In genomic region chr13:111297614-111298013, GRCm38 (mm10) we compare ENCODE assay signal across 30 mouse cellular contexts. TPM values are rescaled to one million over a fixed set of nuclear protein-coding genes. Genes with fewer than 3 reads are reported as not detected.
DNase-seq lines count a peak whose midpoint lies in the region; ATAC-seq lines count a peak whose summit lies in the region.
"Had no signal": no experiment of that assay in that cellular context is flagged by ENCODE, and none has a peak within 500 bp of the region (broad histone marks: within the 10 kb centered on the region; RNA-seq: fewer than 3 reads in every experiment).

No protein-coding gene starts in this region.

- no peak overlapping the region for H3K4me2 ChIP-seq in midbrain, embryonic 11.5 days
- no peak overlapping the region for H3K4me2 ChIP-seq in midbrain, embryonic 15.5 days
- H3K4me2 ChIP-seq in forebrain, embryonic 14.5 days (ENCODE audit: low read length) = no peak overlapping the region
- H3K4me2 ChIP-seq: embryonic facial prominence, embryonic 13.5 days; embryonic facial prominence, embryonic 15.5 days; forebrain, embryonic 12.5 days; forebrain, embryonic 15.5 days had no signal

- H3K27ac ChIP-seq in midbrain, embryonic 11.5 days (ENCODE audit: low read depth, low read length) = no peak overlapping the region
- H3K27ac ChIP-seq in midbrain, embryonic 15.5 days = no peak overlapping the region
- no peak overlapping the region for H3K27ac ChIP-seq in forebrain, embryonic 14.5 days (ENCODE audit: low read depth, low read length)
- H3K27ac ChIP-seq: embryonic facial prominence, embryonic 13.5 days; embryonic facial prominence, embryonic 15.5 days; forebrain, embryonic 10.5 days; forebrain, embryonic 12.5 days; forebrain, embryonic 15.5 days had no signal

- H3K4me3 ChIP-seq in midbrain, embryonic 11.5 days (ENCODE audit: low read depth, low read length) = no peak overlapping the region
- H3K4me3 ChIP-seq in midbrain, embryonic 15.5 days = no peak overlapping the region
- H3K4me3 ChIP-seq in forebrain, embryonic 14.5 days (ENCODE audit: low read depth, low read length) = no peak overlapping the region
- H3K4me3 ChIP-seq: embryonic facial prominence, embryonic 13.5 days; embryonic facial prominence, embryonic 15.5 days; erythroblast, embryonic 14.5 days; forebrain, embryonic 10.5 days; forebrain, embryonic 12.5 days; forebrain, embryonic 15.5 days had no signal

- no peaks in the 10 kb centered on the region for H3K4me1 ChIP-seq in midbrain, embryonic 11.5 days (ENCODE audit: control insufficient read depth, insufficient read depth, low read length)
- no peaks in the 10 kb centered on the region for H3K4me1 ChIP-seq in midbrain, embryonic 15.5 days
- no peaks in the 10 kb centered on the region for H3K4me1 ChIP-seq in forebrain, embryonic 14.5 days (ENCODE audit: control insufficient read depth, insufficient read depth, low read length)
- H3K4me1 ChIP-seq: embryonic facial prominence, embryonic 13.5 days; embryonic facial prominence, embryonic 15.5 days; forebrain, embryonic 10.5 days; forebrain, embryonic 12.5 days; forebrain, embryonic 15.5 days had no signal

- peak; percentile 57 for DNase-seq in midbrain, embryonic 11.5 days (ENCODE audit: low spot score, missing footprints)
- DNase-seq in urinary bladder, postnatal 14 days (ENCODE audit: low spot score) = no peak
- no peak for DNase-seq in forebrain, embryonic 14.5 days (ENCODE audit: low spot score)
- no peak for DNase-seq in frontal cortex, postnatal 36 days (ENCODE audit: low spot score in 2 of 2)
- DNase-seq: adrenal gland, adult 2 months; adrenal gland, postnatal 10 days; adrenal gland, postnatal 25 days; B cell, adult 2 months; cerebellum, adult 11 months; cerebellum, adult 18-20 months; cerebellum, adult 8-10 months; cerebellum, adult 9-11 months; cerebellum, postnatal 14 days; cerebellum, postnatal 36 days; embryo, embryonic 11 days; forebrain, postnatal 0 days had no signal

- no peaks in the 10 kb centered on the region for H3K9me3 ChIP-seq in midbrain, embryonic 11.5 days (ENCODE audit: control insufficient read depth, low read length)
- H3K9me3 ChIP-seq in midbrain, embryonic 15.5 days = no peaks in the 10 kb centered on the region
- no peaks in the 10 kb centered on the region for H3K9me3 ChIP-seq in forebrain, embryonic 14.5 days (replicated peaks; ENCODE audit: control insufficient read depth, low read length)
- H3K9me3 ChIP-seq: embryonic facial prominence, embryonic 13.5 days; embryonic facial prominence, embryonic 15.5 days; forebrain, embryonic 10.5 days; forebrain, embryonic 12.5 days; forebrain, embryonic 15.5 days; G1E had no signal

- H3K9ac ChIP-seq in midbrain, embryonic 11.5 days (ENCODE audit: low read length) = no peak overlapping the region
- no peak overlapping the region for H3K9ac ChIP-seq in midbrain, embryonic 15.5 days
- no peak overlapping the region for H3K9ac ChIP-seq in forebrain, embryonic 14.5 days (ENCODE audit: low read length)
- H3K9ac ChIP-seq: embryonic facial prominence, embryonic 13.5 days; embryonic facial prominence, embryonic 15.5 days; forebrain, embryonic 12.5 days; forebrain, embryonic 15.5 days; forebrain, postnatal 0 days had no signal

- ATAC-seq in midbrain, embryonic 11.5 days (ENCODE audit: low FRiP score) = no peak
- ATAC-seq in midbrain, embryonic 15.5 days (replicated peaks) = no peak
- ATAC-seq in granulocyte monocyte progenitor cell, adult 5-6 weeks (replicated peaks; ENCODE audit: poor library complexity, severe bottlenecking) = peak; percentile 83
- peak; percentile 64 for ATAC-seq in megakaryocyte, adult 5-6 weeks (ENCODE audit: poor library complexity, severe bottlenecking)
- no peak for ATAC-seq in forebrain, embryonic 14.5 days
- ATAC-seq: CD4-positive, CD25-positive, alpha-beta regulatory T cell, adult 4 months; forebrain, embryonic 15.5 days; forebrain, postnatal 0 days had no signal

- H3K27me3 ChIP-seq in midbrain, embryonic 11.5 days (ENCODE audit: control insufficient read depth, insufficient read depth, low read length) = no peaks in the 10 kb centered on the region
- no peaks in the 10 kb centered on the region for H3K27me3 ChIP-seq in midbrain, embryonic 15.5 days (replicated peaks)
- no peaks in the 10 kb centered on the region for H3K27me3 ChIP-seq in forebrain, embryonic 14.5 days (replicated peaks; ENCODE audit: control insufficient read depth, insufficient read depth, low read length)
- H3K27me3 ChIP-seq: CH12.LX; embryonic facial prominence, embryonic 13.5 days; embryonic facial prominence, embryonic 15.5 days; forebrain, embryonic 12.5 days; forebrain, embryonic 15.5 days had no signal

- WGBS in midbrain, embryonic 11.5 days = 80% methylated on average over 6 of the region's 6 CpGs
- 90% methylated on average over 6 of the region's 6 CpGs for WGBS in midbrain, embryonic 15.5 days
- 85% methylated on average over 6 of the region's 6 CpGs for WGBS in forebrain, embryonic 14.5 days

- H3K36me3 ChIP-seq in midbrain, embryonic 11.5 days (ENCODE audit: control insufficient read depth, insufficient read depth, low read length) = no peaks in the 10 kb centered on the region
- H3K36me3 ChIP-seq in midbrain, embryonic 15.5 days (replicated peaks) = no peaks in the 10 kb centered on the region
- no peaks in the 10 kb centered on the region for H3K36me3 ChIP-seq in forebrain, embryonic 14.5 days (ENCODE audit: control insufficient read depth, insufficient read depth, low read length)
- H3K36me3 ChIP-seq: embryonic facial prominence, embryonic 13.5 days; embryonic facial prominence, embryonic 15.5 days; forebrain, embryonic 10.5 days; forebrain, embryonic 12.5 days; forebrain, embryonic 15.5 days; G1E had no signal

RNA-seq across cellular contexts. Expression of gene Actbl2, which starts 42.8 kb away (rescaled TPM):
- not detected in 2 replicates for polyA plus RNA-seq in midbrain, embryonic 11.5 days (2014; fragmentation: Nextera tagmentation; extraction: Ambion mirVana)
- not detected in 2 replicates for polyA plus RNA-seq in midbrain, embryonic 15.5 days (2015; fragmentation: Nextera tagmentation; extraction: Ambion mirVana)
- not detected in 2 replicates for total RNA-seq in granulocyte monocyte progenitor cell, adult 5-6 weeks (2014; fragmentation: Nextera tagmentation)
- total RNA-seq in granulocyte monocyte progenitor cell, adult 5-6 weeks (2017) = not detected in 2 replicates
- total RNA-seq in megakaryocyte, adult 5-6 weeks (2015) = not detected in 2 replicates
- not detected in 2 replicates for total RNA-seq in megakaryocyte, adult 5-6 weeks (2017)
- not detected in 2 replicates for polyA plus RNA-seq in forebrain, embryonic 14.5 days (2014; fragmentation: Nextera tagmentation; extraction: Ambion mirVana)
- total RNA-seq: adrenal gland, adult 2 months; adrenal gland, postnatal 10 days; adrenal gland, postnatal 25 days; CH12.LX; common myeloid progenitor, adult 5-6 weeks; forebrain, postnatal 0 days had no signal
- polyA plus RNA-seq: adrenal gland, adult 2 months; CD4-positive, CD25-positive, alpha-beta regulatory T cell, adult 4 months; embryonic facial prominence, embryonic 11.5 days; embryonic facial prominence, embryonic 13.5 days; erythroblast, embryonic 14.5 days; forebrain, embryonic 10.5 days; forebrain, embryonic 12.5 days; forebrain, embryonic 15.5 days; forebrain, postnatal 0 days; G1E had no signal

Comparison
In these comparisons a context has a peak if more than half of its experiments do, and no peak if none do; other contexts are left out.
1. ATAC-seq: peak in granulocyte monocyte progenitor cell, adult 5-6 weeks (single experiment) and megakaryocyte, adult 5-6 weeks (single experiment); none in midbrain, embryonic 11.5 days (single experiment), midbrain, embryonic 15.5 days (single experiment) and forebrain, embryonic 14.5 days (single experiment).